Mouse (Mus musculus): ENCODE measurements around the gene Morc2a. TPM values are rescaled to one million over a fixed set of nuclear protein-coding genes. Genes with fewer than 3 reads are reported as not detected.
A peak's percentile ranks its signal among the peaks of the same experiment; 100 is the strongest.

Gene Morc2a
- polyA plus RNA-seq, 1 experiment, result 28.2 TPM

- Histone ChIP-seq H3K27me3 (ENCODE audit: control insufficient read depth, insufficient read depth, insufficient read length) (no peaks in the 10 kb centered on the region), H3K4me3 (peak overlapping the region; percentile 63), H3K36me3 (ENCODE audit: control insufficient read depth, insufficient read depth) (peaks cover 33% of the 10 kb centered on the region), H3K79me2 (ENCODE audit: control insufficient read depth, insufficient read depth) (peaks cover 91% of the 10 kb centered on the region), H3ac (ENCODE audit: control insufficient read depth, insufficient read length) (peak overlapping the region; percentile 96), H3K4me2 (ENCODE audit: low read depth) (peak overlapping the region; percentile 94)
- no peak for TF ChIP-seq SRF (IDR thresholded peaks at IDR 0.05; ENCODE audit: control insufficient read depth, insufficient read length, low read depth)
- TF ChIP-seq E2F4 (IDR thresholded peaks at IDR 0.05; ENCODE audit: insufficient read depth), result no peak
- no peak for TF ChIP-seq CEBPB (IDR thresholded peaks at IDR 0.05; ENCODE audit: insufficient read depth, poor library complexity, severe bottlenecking)
- TF ChIP-seq MYOG (IDR thresholded peaks at IDR 0.05; ENCODE audit: control insufficient read depth in 1 of 3, insufficient read depth in 1 of 3, insufficient read length in 2 of 3, low read depth in 2 of 3), result no peak
- TF ChIP-seq TCF3 (IDR thresholded peaks at IDR 0.05; ENCODE audit: insufficient read length, low read depth), result no peak
- TF ChIP-seq TCF12 (IDR thresholded peaks at IDR 0.05; ENCODE audit: insufficient read depth, poor library complexity, severe bottlenecking), result no peak
- no peak for TF ChIP-seq MAX (IDR thresholded peaks at IDR 0.05; ENCODE audit: low read depth)
- no peak for TF ChIP-seq POLR2AphosphoS2 (IDR thresholded peaks at IDR 0.05; ENCODE audit: insufficient read length, low read depth)
- no peak for TF ChIP-seq REST (IDR thresholded peaks at IDR 0.05; ENCODE audit: insufficient read depth, insufficient read length)
- TF ChIP-seq USF1 (IDR thresholded peaks at IDR 0.05; ENCODE audit: low read depth), result no peak
- TF ChIP-seq MYOD1 (IDR thresholded peaks at IDR 0.05; ENCODE audit: control insufficient read depth in 1 of 3, insufficient read length in 2 of 3, low read depth in 2 of 3), result no peak
- no peak for TF ChIP-seq POLR2A (IDR thresholded peaks at IDR 0.05; ENCODE audit: insufficient read length, low read depth)
Observed at GRCm38 (mm10) chr11:3648305-3648963, 557 bp upstream of the Morc2a start.

DNA sequence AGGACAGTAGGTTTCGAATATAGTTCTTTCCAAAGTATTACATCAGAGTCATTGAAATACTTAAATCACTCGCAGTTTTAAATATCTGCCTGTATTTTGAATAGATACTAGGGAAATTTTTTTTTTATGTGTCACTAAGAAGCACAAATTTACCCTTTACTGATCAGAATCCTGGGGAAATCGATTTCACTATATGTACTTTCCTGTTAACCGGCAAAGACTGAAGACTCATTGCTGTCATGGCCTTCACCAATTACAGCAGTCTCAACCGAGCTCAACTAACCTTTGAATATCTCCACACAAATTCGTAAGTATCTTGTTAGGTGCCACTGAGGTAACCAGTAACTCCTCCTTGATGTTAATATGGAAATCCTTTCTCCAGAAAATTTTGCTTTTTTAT is 1.1 kb downstream of the Morc2a start:
- Histone ChIP-seq H3K4me3 (peak overlapping the region; percentile 63), H3K79me2 (ENCODE audit: control insufficient read depth, insufficient read depth) (peaks cover 91% of the 10 kb centered on the region), H3K27me3 (ENCODE audit: control insufficient read depth, insufficient read depth, insufficient read length) (no peaks in the 10 kb centered on the region), H3K4me2 (ENCODE audit: low read depth) (peak overlapping the region; percentile 81), H3ac (ENCODE audit: control insufficient read depth, insufficient read length) (peak overlapping the region; percentile 96), H3K36me3 (ENCODE audit: control insufficient read depth, insufficient read depth) (peaks cover 26% of the 10 kb centered on the region)
- no peak for TF ChIP-seq USF1 (IDR thresholded peaks at IDR 0.05; ENCODE audit: low read depth)
- TF ChIP-seq SRF (IDR thresholded peaks at IDR 0.05; ENCODE audit: control insufficient read depth, insufficient read length, low read depth), result no peak
- no peak for TF ChIP-seq MYOG (IDR thresholded peaks at IDR 0.05; ENCODE audit: control insufficient read depth in 1 of 3, insufficient read depth in 1 of 3, insufficient read length in 2 of 3, low read depth in 2 of 3)
- TF ChIP-seq POLR2A (IDR thresholded peaks at IDR 0.05; ENCODE audit: insufficient read length, low read depth), result no peak
- TF ChIP-seq REST (IDR thresholded peaks at IDR 0.05; ENCODE audit: insufficient read depth, insufficient read length), result no peak
- TF ChIP-seq MYOD1 (IDR thresholded peaks at IDR 0.05; ENCODE audit: control insufficient read depth in 1 of 3, insufficient read length in 2 of 3, low read depth in 2 of 3), result no peak
- TF ChIP-seq POLR2AphosphoS2 (IDR thresholded peaks at IDR 0.05; ENCODE audit: insufficient read length, low read depth), result no peak
- no peak for TF ChIP-seq TCF3 (IDR thresholded peaks at IDR 0.05; ENCODE audit: insufficient read length, low read depth)
- TF ChIP-seq CEBPB (IDR thresholded peaks at IDR 0.05; ENCODE audit: insufficient read depth, poor library complexity, severe bottlenecking), result no peak
- TF ChIP-seq MAX (IDR thresholded peaks at IDR 0.05; ENCODE audit: low read depth), result no peak

- Histone ChIP-seq H3K79me2 (ENCODE audit: control insufficient read depth, insufficient read depth) (peaks cover 5% of the 10 kb centered on the region), H3K4me2 (ENCODE audit: low read depth) (no peak overlapping the region), H3K4me3 (no peak overlapping the region), H3K27me3 (ENCODE audit: control insufficient read depth, insufficient read depth, insufficient read length) (no peaks in the 10 kb centered on the region), H3K36me3 (ENCODE audit: control insufficient read depth, insufficient read depth) (peaks cover 62% of the 10 kb centered on the region), H3ac (ENCODE audit: control insufficient read depth, insufficient read length) (no peak overlapping the region)
- TF ChIP-seq POLR2A (IDR thresholded peaks at IDR 0.05; ENCODE audit: insufficient read length, low read depth) (no peak), POLR2AphosphoS2 (IDR thresholded peaks at IDR 0.05; ENCODE audit: insufficient read length, low read depth) (no peak), MYOD1 (IDR thresholded peaks at IDR 0.05; ENCODE audit: control insufficient read depth in 1 of 3, insufficient read length in 2 of 3, low read depth in 2 of 3) (no peak), MAX (IDR thresholded peaks at IDR 0.05; ENCODE audit: low read depth) (no peak), CEBPB (IDR thresholded peaks at IDR 0.05; ENCODE audit: insufficient read depth, poor library complexity, severe bottlenecking) (no peak), REST (IDR thresholded peaks at IDR 0.05; ENCODE audit: insufficient read depth, insufficient read length) (no peak), E2F4 (IDR thresholded peaks at IDR 0.05; ENCODE audit: insufficient read depth) (no peak), TCF12 (IDR thresholded peaks at IDR 0.05; ENCODE audit: insufficient read depth, poor library complexity, severe bottlenecking) (no peak), USF1 (IDR thresholded peaks at IDR 0.05; ENCODE audit: low read depth) (no peak), TCF3 (IDR thresholded peaks at IDR 0.05; ENCODE audit: insufficient read length, low read depth) (no peak), SRF (IDR thresholded peaks at IDR 0.05; ENCODE audit: control insufficient read depth, insufficient read length, low read depth) (no peak), MYOG (IDR thresholded peaks at IDR 0.05; ENCODE audit: control insufficient read depth in 1 of 3, insufficient read depth in 1 of 3, insufficient read length in 2 of 3, low read depth in 2 of 3) (no peak)
Observed at GRCm38 (mm10) chr11:3661964-3662363, 13.0 kb downstream of the Morc2a start.

- no peak for TF ChIP-seq TCF12 (IDR thresholded peaks at IDR 0.05; ENCODE audit: insufficient read depth, poor library complexity, severe bottlenecking)
- TF ChIP-seq REST (IDR thresholded peaks at IDR 0.05; ENCODE audit: insufficient read depth, insufficient read length), result no peak
- no peak for TF ChIP-seq TCF3 (IDR thresholded peaks at IDR 0.05; ENCODE audit: insufficient read length, low read depth)
- TF ChIP-seq SRF (IDR thresholded peaks at IDR 0.05; ENCODE audit: control insufficient read depth, insufficient read length, low read depth), result no peak
- no peak for TF ChIP-seq MYOD1 (IDR thresholded peaks at IDR 0.05; ENCODE audit: control insufficient read depth in 1 of 3, insufficient read length in 2 of 3, low read depth in 2 of 3)
- TF ChIP-seq POLR2A (IDR thresholded peaks at IDR 0.05; ENCODE audit: insufficient read length, low read depth), result no peak
- TF ChIP-seq CEBPB (IDR thresholded peaks at IDR 0.05; ENCODE audit: insufficient read depth, poor library complexity, severe bottlenecking), result no peak
- TF ChIP-seq E2F4 (IDR thresholded peaks at IDR 0.05; ENCODE audit: insufficient read depth), result no peak
- no peaks in the 10 kb centered on the region for H3K79me2 ChIP-seq (ENCODE audit: control insufficient read depth, insufficient read depth)
Observed at GRCm38 (mm10) chr11:3667506-3667905, 18.5 kb downstream of the Morc2a start.

More at GRCm38 (mm10) chr11:3667506-3667905, 18.5 kb downstream of the Morc2a start:
- Histone ChIP-seq H3K36me3 (ENCODE audit: control insufficient read depth, insufficient read depth) (peaks cover 74% of the 10 kb centered on the region), H3ac (ENCODE audit: control insufficient read depth, insufficient read length) (no peak overlapping the region), H3K4me3 (no peak overlapping the region), H3K4me2 (ENCODE audit: low read depth) (no peak overlapping the region), H3K27me3 (ENCODE audit: control insufficient read depth, insufficient read depth, insufficient read length) (no peaks in the 10 kb centered on the region)

Measured in myocyte (in vitro differentiated cells).